Mouse (Mus musculus) forebrain, embryonic 14.5 days (tissue): ENCODE data around the gene Fam53b. TPM values are rescaled to one million over a fixed set of nuclear protein-coding genes. Genes with fewer than 3 reads are reported as not detected.

Experiments
- ATAC-seq: fragments of 200-750 bp; cut with Nextera tagmentation; 2 replicates; pipeline ENCODE4 v1.8.0; 2017; ENCODE audit warnings: mild to moderate bottlenecking, moderate library complexity
- DNase-seq: peaks from one replicate; pipeline ENCODE4 v3.0.0-alpha.2; 2015; ENCODE audit warnings: low spot score
- H3K27ac ChIP-seq: fragments of 300-500 bp; sonication (generic); 2 replicates; pipeline ENCODE4 v1.5.1; 2014; ENCODE audit warnings: low read depth, mild to moderate bottlenecking, control low read depth, low read length, moderate library complexity
- H3K27me3 ChIP-seq: fragments of 300-500 bp; sonication (generic); replicated peaks from 2 replicates; pipeline ENCODE4 v1.6.1; 2014; ENCODE audit warnings: low read length, control low read depth, mixed read lengths; ENCODE audit not compliant: control insufficient read depth, insufficient read depth
- H3K36me3 ChIP-seq: fragments of 300-500 bp; sonication (generic); 2 replicates; pipeline ENCODE4 v1.6.1; 2014; ENCODE audit warnings: low read length, control low read depth; ENCODE audit not compliant: control insufficient read depth, insufficient read depth
- H3K4me1 ChIP-seq: fragments of 300-500 bp; sonication (generic); 2 replicates; pipeline ENCODE4 v1.6.1; 2014; ENCODE audit warnings: antibody characterized with exemption, low read length, control low read depth; ENCODE audit not compliant: control insufficient read depth, insufficient read depth
- H3K4me2 ChIP-seq: fragments of 300-500 bp; sonication (generic); 2 replicates; pipeline ENCODE4 v1.6.1; 2014; ENCODE audit warnings: mild to moderate bottlenecking, control low read depth, low read length
- H3K4me3 ChIP-seq: fragments of 300-500 bp; sonication (generic); 2 replicates; pipeline ENCODE4 v1.5.1; 2014; ENCODE audit warnings: low read depth, low read length, control low read depth
- H3K9ac ChIP-seq: fragments of 300-500 bp; sonication (generic); 2 replicates; pipeline ENCODE4 v1.6.1; 2014; ENCODE audit warnings: mild to moderate bottlenecking, low read length, control low read depth, moderate library complexity
- H3K9me3 ChIP-seq: fragments of 300-500 bp; sonication (generic); replicated peaks from 2 replicates; pipeline ENCODE4 v1.6.1; 2016; ENCODE audit warnings: low read length, control low read depth, mixed read lengths; ENCODE audit not compliant: control insufficient read depth
- WGBS: fragments of 180-500 bp; shearing (Covaris S2); extraction: QIAGEN DNeasy Blood & Tissue Kit; methylation state at CpG from one replicate; pipeline ENCODE4 v1.1.7; 2014; 5-methylcytosine and 5-hydroxymethylcytosine counted together
- polyA plus RNA-seq: library from polyadenylated mRNA; unstranded; fragments of >200 nt; fragmentation: Nextera tagmentation; extraction: Ambion mirVana; gene quantifications from 2 replicates; pipeline ENCODE4 v1.2.1, GENCODE M21; 2014

Gene Fam53b
- polyA plus RNA-seq, 1 experiment from 2014 or later: 17.1 TPM

GRCm38 (mm10) chr7:132705130-132705529, 108.6 kb downstream of the Fam53b start:
- ATAC-seq (no peak), DNase-seq (no peak)
- Histone ChIP-seq H3K9me3 (no peaks in the 10 kb centered on the region), H3K9ac (no peak overlapping the region), H3K27ac (no peak overlapping the region), H3K4me2 (no peak overlapping the region), H3K36me3 (no peaks in the 10 kb centered on the region), H3K4me3 (no peak overlapping the region), H3K27me3 (no peaks in the 10 kb centered on the region), H3K4me1 (no peaks in the 10 kb centered on the region)
- WGBS: 91% methylated on average over 7 of the region's 7 CpGs

- WGBS: 84% methylated on average over 8 of the region's 8 CpGs
- DNase-seq (no peak), ATAC-seq (no peak)
- no peak overlapping the region for H3K9ac ChIP-seq
- no peaks in the 10 kb centered on the region for H3K4me1 ChIP-seq
- no peaks in the 10 kb centered on the region for H3K27me3 ChIP-seq
- H3K36me3 ChIP-seq: no peaks in the 10 kb centered on the region
- H3K4me3 ChIP-seq: no peak overlapping the region
- no peaks in the 10 kb centered on the region for H3K9me3 ChIP-seq
- no peak overlapping the region for H3K4me2 ChIP-seq
- no peak overlapping the region for H3K27ac ChIP-seq
Observed at GRCm38 (mm10) chr7:132704310-132704875, 109.3 kb downstream of the Fam53b start.

DNA sequence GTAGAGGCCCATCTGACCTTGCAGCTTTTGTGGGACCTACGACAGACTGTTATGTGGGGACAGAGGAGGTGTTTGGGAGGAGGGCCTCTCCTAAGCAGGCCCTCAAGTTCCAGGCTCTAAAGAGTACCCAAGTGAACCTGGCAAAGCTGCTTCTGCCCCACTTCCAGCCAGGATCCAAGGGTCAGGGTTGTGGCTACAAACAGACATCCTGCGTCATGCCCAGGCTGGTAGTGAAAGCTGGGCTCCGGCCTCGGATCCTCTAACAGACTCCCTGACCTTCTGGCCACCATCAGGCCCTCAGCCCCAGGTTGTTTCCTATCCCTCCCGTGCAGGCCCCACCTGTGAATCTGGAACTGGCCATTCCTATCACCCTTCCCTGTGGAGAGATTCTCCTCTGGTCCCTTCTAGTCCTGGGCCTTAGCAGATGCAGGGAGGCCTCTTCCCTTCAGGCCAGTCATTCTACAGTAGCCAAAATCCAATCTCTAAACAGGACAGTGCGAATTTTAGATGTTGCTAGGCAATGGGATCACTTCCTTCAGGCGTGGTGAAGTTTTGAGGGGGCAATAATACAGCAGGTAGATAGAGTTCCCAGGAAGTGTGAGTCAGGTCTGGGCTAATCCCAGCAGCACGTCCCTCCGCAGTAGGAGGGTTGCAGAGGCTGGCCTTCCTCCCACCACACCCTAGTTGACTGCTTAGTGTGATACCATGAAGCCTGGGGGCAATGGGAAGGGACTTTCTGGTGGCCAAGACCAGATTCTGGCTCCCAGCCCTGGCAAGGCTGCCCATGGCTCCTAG, 110.0 kb downstream of the Fam53b start:
- no peak overlapping the region for H3K9ac ChIP-seq
- no peak overlapping the region for H3K4me2 ChIP-seq
- no peak overlapping the region for H3K4me3 ChIP-seq
- H3K27ac ChIP-seq: no peak overlapping the region
- DNase-seq (no peak), ATAC-seq (no peak)
- 90% methylated on average over 9 of the region's 9 CpGs for WGBS
- H3K9me3 ChIP-seq: no peaks in the 10 kb centered on the region
- no peaks in the 10 kb centered on the region for H3K36me3 ChIP-seq
- H3K27me3 ChIP-seq: no peaks in the 10 kb centered on the region
- no peaks in the 10 kb centered on the region for H3K4me1 ChIP-seq

DNA sequence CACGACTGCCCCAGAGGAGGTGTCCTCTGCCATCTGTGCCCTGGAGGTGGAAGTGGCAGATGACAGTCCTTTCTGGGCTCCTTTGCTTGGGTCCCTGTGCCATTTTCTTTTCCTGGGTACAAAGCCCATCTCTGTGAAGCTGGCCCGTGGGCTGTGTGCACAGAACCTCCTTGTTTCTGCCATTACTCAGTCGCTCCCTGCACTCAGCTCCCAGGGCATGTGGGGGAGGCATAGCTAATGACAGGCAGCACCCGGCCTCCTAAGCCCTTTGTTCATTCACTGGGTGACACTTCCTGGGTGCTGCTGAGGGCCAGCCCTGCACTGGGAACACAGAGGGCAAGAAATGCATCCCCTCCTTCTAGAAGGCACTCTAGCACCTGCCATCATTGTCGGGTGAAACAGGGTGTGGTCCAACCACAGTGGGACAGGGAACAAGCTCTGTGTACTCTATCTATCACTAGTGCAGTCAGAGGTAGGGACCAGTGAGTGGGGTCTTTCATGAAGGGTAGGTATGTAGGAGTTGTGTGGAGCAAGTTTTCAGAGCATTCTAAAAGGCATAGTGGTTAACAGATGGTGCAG, 111.1 kb downstream of the Fam53b start:
- no peak for ATAC-seq
- no peaks in the 10 kb centered on the region for H3K36me3 ChIP-seq
- WGBS: 83% methylated on average over 5 of the region's 5 CpGs

GRCm38 (mm10) chr7:132702024-132702423, 111.7 kb downstream of the Fam53b start:
- H3K4me2 ChIP-seq: no peak overlapping the region
- H3K9ac ChIP-seq: no peak overlapping the region
- DNase-seq (no peak), ATAC-seq (no peak)
- H3K9me3 ChIP-seq: no peaks in the 10 kb centered on the region
- no peaks in the 10 kb centered on the region for H3K27me3 ChIP-seq
- no peak overlapping the region for H3K27ac ChIP-seq
- H3K4me3 ChIP-seq: no peak overlapping the region
- no peaks in the 10 kb centered on the region for H3K36me3 ChIP-seq
- 90% methylated on average over 3 of the region's 3 CpGs for WGBS
- no peaks in the 10 kb centered on the region for H3K4me1 ChIP-seq

More for the DNA sequence above, 111.1 kb downstream of the Fam53b start:
- no peak overlapping the region for H3K9ac ChIP-seq
- H3K27ac ChIP-seq: no peak overlapping the region
- H3K4me3 ChIP-seq: no peak overlapping the region
- no peak overlapping the region for H3K4me2 ChIP-seq
- no peaks in the 10 kb centered on the region for H3K27me3 ChIP-seq
- H3K4me1 ChIP-seq: no peaks in the 10 kb centered on the region
- H3K9me3 ChIP-seq: no peaks in the 10 kb centered on the region
- DNase-seq: no peak

GRCm38 (mm10) chr7:132701412-132701811, 112.3 kb downstream of the Fam53b start:
- WGBS: 94% methylated on average over 3 of the region's 3 CpGs
- H3K27ac ChIP-seq: no peak overlapping the region
- no peaks in the 10 kb centered on the region for H3K36me3 ChIP-seq
- no peak overlapping the region for H3K4me2 ChIP-seq
- no peaks in the 10 kb centered on the region for H3K4me1 ChIP-seq
- no peak overlapping the region for H3K9ac ChIP-seq
- H3K27me3 ChIP-seq: no peaks in the 10 kb centered on the region
- no peak for DNase-seq
- ATAC-seq: no peak
- H3K9me3 ChIP-seq: no peaks in the 10 kb centered on the region
- no peak overlapping the region for H3K4me3 ChIP-seq

- H3K9me3 ChIP-seq: no peaks in the 10 kb centered on the region
- WGBS: 91% methylated on average over 4 of the region's 4 CpGs
- no peak overlapping the region for H3K27ac ChIP-seq
- H3K27me3 ChIP-seq: no peaks in the 10 kb centered on the region
- ATAC-seq (no peak), DNase-seq (no peak)
- no peaks in the 10 kb centered on the region for H3K4me1 ChIP-seq
- no peaks in the 10 kb centered on the region for H3K36me3 ChIP-seq
- no peak overlapping the region for H3K4me2 ChIP-seq
- H3K9ac ChIP-seq: no peak overlapping the region
- H3K4me3 ChIP-seq: no peak overlapping the region
Observed at GRCm38 (mm10) chr7:132700107-132700506, 113.6 kb downstream of the Fam53b start.

DNA sequence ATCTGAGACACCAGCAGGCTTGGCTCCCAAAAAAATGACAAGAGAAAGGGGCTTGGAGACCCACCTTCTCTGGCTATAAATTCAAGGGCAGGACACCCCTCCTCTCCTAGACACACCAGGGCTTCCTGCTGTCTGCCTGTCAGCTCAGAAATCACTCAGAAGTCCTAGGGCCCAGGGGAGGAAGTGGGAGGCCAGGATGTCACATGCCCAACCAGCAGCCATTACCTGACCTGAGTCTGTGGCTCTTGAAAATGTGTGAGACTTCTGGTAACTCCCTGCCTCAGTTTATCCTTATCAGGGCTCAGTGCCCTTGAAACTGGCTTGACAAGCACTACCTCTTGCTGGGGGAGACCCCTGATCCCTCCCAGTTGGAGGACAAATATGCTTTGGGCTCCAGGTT, 114.0 kb downstream of the Fam53b start:
- no peak overlapping the region for H3K4me3 ChIP-seq
- no peak overlapping the region for H3K27ac ChIP-seq
- H3K9me3 ChIP-seq: no peaks in the 10 kb centered on the region
- ATAC-seq (no peak), DNase-seq (no peak)
- no peak overlapping the region for H3K9ac ChIP-seq
- H3K27me3 ChIP-seq: no peaks in the 10 kb centered on the region
- no peak overlapping the region for H3K4me2 ChIP-seq
- no peaks in the 10 kb centered on the region for H3K4me1 ChIP-seq
- no peaks in the 10 kb centered on the region for H3K36me3 ChIP-seq

DNA sequence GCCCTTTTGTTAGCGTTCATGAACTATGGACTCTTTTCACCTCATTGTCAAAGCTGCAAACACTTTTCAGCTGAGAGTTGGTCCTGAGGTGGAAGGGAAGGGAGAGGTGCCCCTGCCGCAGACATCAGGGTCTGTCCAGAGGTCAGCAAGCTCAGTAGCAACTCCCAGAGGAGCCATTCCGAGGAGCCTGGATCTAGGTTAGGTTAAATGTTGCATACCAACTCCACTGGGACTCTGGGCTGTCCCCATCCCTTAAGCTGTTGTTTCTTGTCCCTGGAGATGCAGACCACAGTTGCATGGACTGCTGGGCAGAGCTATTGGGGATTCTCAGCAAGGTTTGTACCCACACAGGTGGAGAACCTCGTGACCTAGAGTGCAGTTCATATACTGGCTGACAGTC, 114.5 kb downstream of the Fam53b start:
- H3K27me3 ChIP-seq: no peaks in the 10 kb centered on the region
- H3K27ac ChIP-seq: no peak overlapping the region
- no peaks in the 10 kb centered on the region for H3K9me3 ChIP-seq
- no peak overlapping the region for H3K9ac ChIP-seq
- no peaks in the 10 kb centered on the region for H3K36me3 ChIP-seq
- H3K4me3 ChIP-seq: no peak overlapping the region
- H3K4me1 ChIP-seq: no peaks in the 10 kb centered on the region
- H3K4me2 ChIP-seq: no peak overlapping the region
- no peak for ATAC-seq
- no peak for DNase-seq
- 60% methylated on average over 4 of the region's 4 CpGs for WGBS
